Mouse (Mus musculus): ENCODE results near the gene Cog7. TPM values are rescaled to one million over a fixed set of nuclear protein-coding genes. Genes with fewer than 3 reads are reported as not detected.

Gene Cog7
- polyA plus RNA-seq, 1 experiment from 2014 or later: 22.0 TPM

DNA sequence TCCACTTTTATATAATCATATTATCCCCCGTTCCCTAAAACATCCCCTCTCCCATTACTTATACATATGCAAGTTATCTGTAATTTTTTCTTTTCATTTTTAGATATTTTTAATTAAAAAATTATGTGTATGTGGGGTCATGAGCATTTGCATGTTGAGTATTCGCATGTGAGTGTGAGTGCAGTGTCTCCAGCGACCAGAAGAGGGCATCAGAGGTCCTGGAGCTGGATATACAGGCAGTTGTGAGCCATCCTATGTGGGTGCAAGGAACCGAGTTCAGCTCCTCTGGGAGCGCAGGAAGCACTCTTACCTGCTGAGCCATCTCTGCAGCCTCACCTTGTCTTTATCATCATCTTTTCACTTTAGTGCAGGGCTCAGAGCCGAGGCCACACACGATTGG, 146.1 kb downstream of the Cog7 start:
- H3K27ac ChIP-seq (ENCODE audit: low read depth, low read length): no peak overlapping the region
- ATAC-seq (replicated peaks; ENCODE audit: low FRiP score) (no peak), DNase-seq (ENCODE audit: low spot score) (no peak)
- no peak overlapping the region for H3K4me3 ChIP-seq (ENCODE audit: low read depth, low read length)
- no peaks in the 10 kb centered on the region for H3K27me3 ChIP-seq (ENCODE audit: control insufficient read depth, insufficient read depth, low read length)
- no peaks in the 10 kb centered on the region for H3K9me3 ChIP-seq (ENCODE audit: control insufficient read depth, low read length)
- no peaks in the 10 kb centered on the region for H3K36me3 ChIP-seq (ENCODE audit: control insufficient read depth, insufficient read depth, low read length)
- H3K4me2 ChIP-seq (ENCODE audit: low read depth, low read length, severe bottlenecking): no peak overlapping the region
- WGBS: 84% methylated on average over 7 of the region's 7 CpGs
- no peaks in the 10 kb centered on the region for H3K4me1 ChIP-seq (replicated peaks; ENCODE audit: control insufficient read depth, insufficient read depth, low read length)
- H3K9ac ChIP-seq (ENCODE audit: low read length): no peak overlapping the region

Other genes with a start within 250 kb of the Cog7 start
- not detected in 2 replicates for gene Scnn1g, start 247.2 kb downstream of the Cog7 start, polyA plus RNA-seq (2014; fragmentation: Nextera tagmentation; extraction: Ambion mirVana)
- gene Scnn1b, start 116.7 kb downstream of the Cog7 start, polyA plus RNA-seq (2014; fragmentation: Nextera tagmentation; extraction: Ambion mirVana): 0.07 TPM in 1 of 2 replicates, not detected in the other
- 60.1 and 60.6 TPM in 2 replicates for gene Gga2, start 39.5 kb upstream of the Cog7 start, polyA plus RNA-seq (2014; fragmentation: Nextera tagmentation; extraction: Ambion mirVana)
- gene Ubfd1, start 85.5 kb upstream of the Cog7 start, polyA plus RNA-seq (2014; fragmentation: Nextera tagmentation; extraction: Ambion mirVana): 89.0 and 90.6 TPM in 2 replicates
- 18.1 and 18.3 TPM in 2 replicates for gene Ears2, start 85.6 kb upstream of the Cog7 start, polyA plus RNA-seq (2014; fragmentation: Nextera tagmentation; extraction: Ambion mirVana)
- 625 TPM in 2 replicates for gene Ndufab1, start 120.2 kb upstream of the Cog7 start, polyA plus RNA-seq (2014; fragmentation: Nextera tagmentation; extraction: Ambion mirVana)
- 25.3 and 27.0 TPM in 2 replicates for gene Palb2, start 151.3 kb upstream of the Cog7 start, polyA plus RNA-seq (2014; fragmentation: Nextera tagmentation; extraction: Ambion mirVana)
- gene Dctn5, start 151.3 kb upstream of the Cog7 start, polyA plus RNA-seq (2014; fragmentation: Nextera tagmentation; extraction: Ambion mirVana): 126 and 135 TPM in 2 replicates
- gene Plk1, start 177.7 kb upstream of the Cog7 start, polyA plus RNA-seq (2014; fragmentation: Nextera tagmentation; extraction: Ambion mirVana): 191 and 197 TPM in 2 replicates
- 0.09 and 0.23 TPM in 2 replicates for gene Ern2, start 204.5 kb upstream of the Cog7 start, polyA plus RNA-seq (2014; fragmentation: Nextera tagmentation; extraction: Ambion mirVana)
- gene Chp2, start 237.8 kb upstream of the Cog7 start, polyA plus RNA-seq (2014; fragmentation: Nextera tagmentation; extraction: Ambion mirVana): not detected in 2 replicates

All from forebrain, embryonic 11.5 days (tissue).